Mouse (Mus musculus): Measurements from ENCODE around the gene Slc16a11.

Gene Slc16a11

GRCm38 (mm10) chr11:70225798-70226601 is 13.4 kb downstream of the Slc16a11 start:
- DNase-seq (ENCODE audit: low spot score in 2 of 2), result peak in 1 of 2 experiments; percentile 31

GRCm38 (mm10) chr11:70226602-70226890 is 14.0 kb downstream of the Slc16a11 start:
- DNase-seq (ENCODE audit: low spot score in 2 of 2), result peak; percentile 32 to 50

DNA sequence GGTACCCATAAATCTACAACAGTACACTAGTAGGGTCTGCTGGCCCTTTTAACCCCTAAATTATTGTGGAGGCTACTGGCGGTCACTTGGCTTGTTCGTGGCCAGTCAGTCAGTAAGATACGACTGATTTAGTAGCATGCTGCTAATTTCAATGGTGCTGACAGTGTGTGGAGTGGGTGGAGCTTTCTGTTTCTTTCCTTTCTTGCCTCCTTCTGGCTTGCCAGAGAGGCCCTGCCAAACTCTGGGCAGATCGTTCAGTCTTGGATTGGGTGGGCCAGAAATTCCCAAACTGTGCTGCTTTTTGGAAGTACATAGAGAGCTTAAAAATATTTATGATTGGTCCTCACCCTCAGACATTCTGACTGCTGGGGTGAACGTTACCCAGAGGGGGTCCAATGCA is 14.6 kb downstream of the Slc16a11 start:
- peak; percentile 77 to 82 for DNase-seq (ENCODE audit: low spot score in 2 of 2)

DNA sequence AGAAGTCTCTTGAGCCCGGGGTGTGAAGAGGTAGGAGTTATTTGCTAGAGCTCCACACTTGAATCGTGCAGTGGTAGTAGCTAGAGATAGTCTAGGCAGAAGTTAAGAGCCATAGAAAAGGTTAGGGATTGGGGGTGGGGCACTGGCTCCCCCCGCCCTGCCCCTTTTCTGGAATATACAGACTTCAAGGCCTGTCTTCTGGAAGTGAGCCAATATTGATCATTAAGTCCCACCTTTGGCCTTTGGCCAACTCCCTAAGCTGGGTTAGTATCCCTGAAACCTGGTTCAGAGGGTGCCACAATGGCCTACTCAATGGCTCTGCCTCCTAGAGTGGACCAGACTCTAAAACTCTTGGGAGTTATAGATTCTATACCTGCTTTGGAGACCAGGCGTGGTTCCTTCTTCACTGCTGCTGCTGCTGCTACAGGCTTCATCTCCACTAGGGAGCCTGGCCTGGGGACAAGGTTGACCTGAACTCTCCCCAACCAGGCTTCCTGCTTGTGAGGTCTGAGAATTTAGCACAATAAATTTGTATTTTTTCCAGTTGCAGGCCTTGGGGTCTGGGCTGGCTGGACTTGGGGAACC is 15.2 kb downstream of the Slc16a11 start:
- no peak for DNase-seq (ENCODE audit: low spot score in 2 of 2)

DNA sequence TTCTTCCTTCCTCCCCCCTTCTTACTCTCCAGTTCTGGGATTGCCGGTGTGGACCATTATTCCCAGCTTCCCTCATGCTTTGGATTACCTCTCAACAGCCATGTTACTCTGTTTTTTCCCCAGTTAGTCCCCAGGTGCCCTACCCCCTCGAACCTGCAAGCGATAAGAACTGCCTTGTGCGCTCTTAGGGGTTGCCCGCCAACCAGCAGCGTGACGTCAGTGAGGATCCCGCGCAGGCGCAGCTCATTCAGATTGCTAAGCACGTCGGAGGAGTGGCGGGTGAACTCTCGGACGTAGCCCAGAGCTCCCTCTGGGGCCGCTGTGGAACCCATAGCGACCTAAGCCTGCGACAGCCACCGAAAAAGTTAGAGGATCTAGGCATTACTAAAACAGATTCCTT is 16.3 kb downstream of the Slc16a11 start:
- DNase-seq (ENCODE audit: low spot score in 2 of 2), result peak; percentile 88 to 91

DNA sequence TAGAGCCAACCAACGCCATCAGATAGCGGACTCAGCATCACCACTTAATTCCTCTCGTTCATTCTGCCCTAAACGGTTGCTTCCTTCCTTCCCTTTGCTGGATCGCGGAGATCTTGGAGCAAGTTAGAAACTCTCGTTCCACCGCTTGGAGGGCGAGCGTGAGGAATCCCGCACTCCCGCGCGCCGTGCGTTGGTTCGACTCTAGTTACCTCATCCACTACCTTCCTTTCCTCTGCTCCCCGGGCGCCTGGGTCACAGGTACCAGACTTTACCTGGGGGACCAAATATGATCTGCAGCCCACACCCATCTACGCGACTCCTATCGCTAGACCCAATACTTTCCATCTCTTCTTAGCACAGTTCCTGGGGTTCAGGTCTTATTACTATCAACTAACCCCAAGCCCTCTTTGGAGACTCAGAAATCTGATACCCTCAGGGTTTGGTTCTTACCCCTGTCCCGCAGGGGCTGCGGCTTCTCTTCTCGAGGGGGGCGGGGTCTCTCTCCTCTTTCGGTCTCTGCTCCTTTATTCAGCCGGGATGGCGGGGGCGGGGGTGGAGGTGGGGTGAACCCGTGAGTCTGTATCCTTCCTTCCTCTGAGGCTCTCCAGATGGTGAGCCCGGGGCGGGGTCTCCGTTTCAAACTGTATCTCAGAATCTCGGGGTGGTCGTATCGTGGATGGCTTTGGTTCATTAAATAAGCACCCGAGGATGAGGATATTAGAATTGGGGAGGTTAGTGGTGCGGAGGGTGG is 16.9 kb downstream of the Slc16a11 start, which contains the start of gene Bcl6b:
Bcl6b (minus strand) TSS at position 539 of the 751 bp plus-strand sequence.
- peak in 1 of 2 experiments; percentile 41 for DNase-seq (ENCODE audit: low spot score in 2 of 2)

GRCm38 (mm10) chr11:70230239-70230727 is 17.7 kb downstream of the Slc16a11 start:
- DNase-seq (ENCODE audit: low spot score in 2 of 2), result peak; percentile 76 to 87

GRCm38 (mm10) chr11:70232546-70232945 is 20.0 kb downstream of the Slc16a11 start:
- DNase-seq (ENCODE audit: low spot score in 2 of 2), result peak; percentile 61 to 65

DNA sequence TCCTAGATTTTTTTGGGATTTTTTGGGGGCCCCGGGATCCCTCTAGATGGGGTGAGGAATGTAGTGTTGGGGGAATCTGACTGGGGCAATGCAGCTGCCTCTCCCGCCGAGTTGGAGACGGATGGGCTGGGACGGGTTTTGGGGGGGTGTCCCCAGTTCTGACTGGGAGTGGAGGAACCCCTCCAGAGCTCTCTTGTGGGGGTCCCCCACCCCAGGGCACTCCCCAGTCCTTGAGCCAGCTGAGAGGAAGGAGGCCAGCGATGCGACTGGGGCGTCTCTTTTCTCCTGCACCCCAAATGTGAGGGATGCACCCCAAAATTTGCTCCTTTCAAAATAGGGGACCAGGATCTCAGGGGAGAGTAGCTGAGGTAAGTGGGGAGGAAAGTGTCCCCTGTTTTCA is 20.5 kb downstream of the Slc16a11 start:
- peak in 1 of 2 experiments; percentile 38 for DNase-seq (ENCODE audit: low spot score in 2 of 2)

DNA sequence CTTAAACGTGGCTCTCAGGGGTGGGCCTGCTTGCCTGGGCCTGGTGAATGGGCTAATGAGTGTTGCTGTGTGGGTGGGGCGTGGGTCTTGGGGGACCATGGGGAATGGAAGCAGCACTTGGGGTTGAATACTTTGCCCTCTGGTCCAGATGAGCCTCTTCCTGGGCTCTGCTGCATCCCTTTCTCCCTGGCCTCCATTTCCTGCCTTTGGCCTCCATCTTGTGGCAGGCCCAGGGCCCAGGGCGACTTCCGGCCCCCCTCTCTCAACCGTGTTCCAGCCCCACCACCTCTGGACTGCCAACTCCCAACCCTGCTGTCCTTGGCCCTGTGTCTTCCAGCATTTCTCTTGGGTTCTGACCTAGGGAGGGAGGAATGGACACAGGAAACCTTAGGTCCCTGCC is 21.5 kb downstream of the Slc16a11 start:
- DNase-seq (ENCODE audit: low spot score in 2 of 2), result peak in 1 of 2 experiments; percentile 28

DNA sequence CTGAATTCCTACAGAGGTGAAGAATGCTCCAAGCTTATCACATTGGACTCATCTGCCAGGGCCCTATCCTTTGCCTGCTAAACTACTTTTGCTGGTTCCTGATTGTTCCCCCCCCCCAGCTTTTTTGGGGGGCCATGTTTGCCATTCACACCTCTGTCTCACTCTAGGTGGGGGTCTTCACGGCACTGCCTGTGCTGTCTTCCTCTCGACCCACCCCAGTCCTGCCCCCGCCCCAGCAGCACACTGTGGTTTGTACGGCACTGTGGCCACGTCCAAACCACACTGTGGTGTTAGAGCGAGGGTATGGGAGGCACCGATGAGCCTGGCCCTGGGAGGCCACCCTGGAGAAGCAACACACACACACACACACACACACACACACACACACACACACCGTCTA is 21.9 kb downstream of the Slc16a11 start:
- peak; percentile 20 to 24 for DNase-seq (ENCODE audit: low spot score in 2 of 2)

GRCm38 (mm10) chr11:70235254-70235900 is 22.8 kb downstream of the Slc16a11 start:
- DNase-seq (ENCODE audit: low spot score in 2 of 2), result peak in 1 of 2 experiments; percentile 34

- DNase-seq (ENCODE audit: low spot score in 2 of 2), result peak in 1 of 2 experiments; percentile 50
Measured at GRCm38 (mm10) chr11:70236717-70237116, 24.2 kb downstream of the Slc16a11 start.

DNA sequence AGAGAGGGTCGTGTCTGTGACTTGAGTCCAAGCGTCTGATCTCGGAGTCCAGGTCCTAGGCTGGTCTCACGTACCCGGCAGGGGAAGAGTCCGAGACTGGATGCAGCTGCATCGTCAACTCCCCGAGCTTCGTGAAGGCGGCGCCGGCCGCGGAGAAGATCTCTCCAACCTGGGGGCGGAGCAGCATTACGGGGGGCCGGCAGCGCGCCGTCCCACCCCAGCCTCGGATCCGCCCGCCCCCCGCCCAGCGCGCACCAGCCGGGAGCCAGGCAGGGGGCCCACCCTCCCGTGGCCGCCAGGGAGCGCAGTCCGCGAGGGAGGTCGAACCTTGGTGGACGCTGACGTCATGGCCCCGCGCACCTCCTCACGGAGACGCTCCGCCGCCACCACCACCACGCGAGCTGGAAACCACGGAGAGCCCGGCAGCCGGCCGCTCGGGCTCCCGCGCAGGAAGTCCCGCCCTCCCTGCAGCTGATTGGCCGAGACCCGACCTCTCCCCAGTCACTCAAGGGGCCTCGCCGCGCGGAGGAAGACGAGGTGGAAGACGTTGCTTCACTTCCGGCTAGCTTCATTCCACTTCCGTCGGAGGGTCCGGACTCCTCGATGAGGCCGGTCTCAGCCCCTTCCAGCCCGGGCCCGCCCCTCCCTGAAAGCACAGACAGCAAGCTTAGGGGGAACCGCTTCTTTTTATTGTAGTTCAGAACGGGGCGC is 25.1 kb downstream of the Slc16a11 start, which contains the start of gene 0610010K14Rik:
0610010K14Rik (minus strand) TSS at position 458 of the 711 bp plus-strand sequence.
- peak; percentile 98 to 99 for DNase-seq (ENCODE audit: low spot score in 2 of 2)

DNA sequence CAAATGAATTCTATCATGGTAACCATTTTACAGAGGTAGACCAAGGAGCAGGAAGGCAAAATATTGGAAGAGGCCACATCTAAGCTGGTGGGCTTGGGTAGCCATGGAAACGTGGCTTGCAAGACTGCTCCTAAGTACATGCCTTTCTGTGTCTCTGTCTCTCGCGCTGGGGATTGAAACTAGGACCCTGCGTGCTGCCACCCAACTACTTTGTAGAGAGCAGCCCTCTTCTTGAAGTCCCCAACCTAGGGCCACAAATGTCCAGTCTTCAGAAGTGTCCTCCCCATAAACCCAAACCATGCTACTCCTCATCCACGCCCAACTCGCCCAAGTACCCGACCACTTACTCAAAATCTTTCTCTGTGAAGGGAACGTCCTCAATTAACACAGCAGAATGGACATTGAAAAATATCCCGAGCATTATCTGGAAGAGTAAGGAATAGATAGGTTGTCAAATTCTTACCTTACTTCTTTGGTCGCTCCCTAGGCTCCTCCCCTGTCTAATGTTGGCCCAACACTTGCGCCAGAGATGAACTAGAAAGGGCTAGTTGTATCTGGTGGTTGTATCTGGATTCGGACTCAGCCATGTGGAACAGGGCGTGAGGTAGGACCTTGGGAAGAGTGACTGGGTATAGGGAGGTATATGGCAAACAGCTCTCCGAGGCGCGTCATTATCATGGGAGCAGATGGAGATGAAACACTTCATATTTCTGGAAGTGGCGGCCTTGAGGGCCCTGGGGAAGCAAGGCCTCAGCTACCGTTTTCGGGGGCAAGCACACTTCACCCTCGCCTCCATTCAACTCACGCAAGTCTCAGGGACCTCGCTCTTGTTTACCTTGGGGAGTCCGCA is 26.3 kb downstream of the Slc16a11 start:
- peak in 1 of 2 experiments; percentile 61 for DNase-seq (ENCODE audit: low spot score in 2 of 2)

DNA sequence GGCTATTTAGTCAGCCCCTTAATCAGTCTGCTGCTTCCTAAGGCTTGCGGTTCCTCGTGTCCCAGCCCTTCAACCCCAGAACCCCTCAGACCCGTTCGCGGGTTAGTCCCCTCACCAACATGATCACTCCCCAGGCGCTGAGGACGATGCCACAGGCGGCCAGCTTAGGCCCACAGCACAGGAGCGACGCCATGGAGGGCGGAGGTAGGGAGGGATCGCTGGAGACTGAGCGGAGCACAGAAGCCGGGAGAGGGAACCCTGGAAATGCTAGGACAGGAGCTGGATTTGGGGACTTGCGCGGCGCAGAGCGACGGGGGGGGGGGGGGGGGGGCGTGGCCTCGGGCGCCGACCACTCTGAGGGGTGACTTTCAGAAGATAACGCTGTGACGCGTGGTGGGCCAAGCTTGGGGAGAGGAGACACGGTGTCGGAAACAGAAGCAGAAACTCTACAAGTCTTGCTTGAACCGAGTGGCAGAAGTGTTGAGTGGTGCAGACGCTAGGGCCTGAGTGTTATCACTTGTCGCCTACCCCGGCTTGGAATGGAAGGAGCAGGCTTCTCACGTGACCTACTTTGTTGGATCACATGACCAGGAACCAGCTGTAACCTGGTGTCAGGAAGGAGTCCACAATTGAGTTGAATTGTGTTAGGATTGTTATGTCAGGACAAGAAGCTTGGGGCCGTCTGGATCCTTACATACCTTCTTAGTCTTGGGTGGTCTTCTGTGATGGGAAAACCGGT is 27.2 kb downstream of the Slc16a11 start, which contains the start of the genes Gm21988 and Rnasek:
Gm21988 (minus strand) TSS at position 290 of the 739 bp plus-strand sequence.
Rnasek (minus strand) TSS at position 302 of the 739 bp plus-strand sequence.
- peak; percentile 85 to 93 for DNase-seq (ENCODE audit: low spot score in 2 of 2)

- DNase-seq (ENCODE audit: low spot score in 2 of 2), result no peak
Measured at GRCm38 (mm10) chr11:70242591-70242990, 30.0 kb downstream of the Slc16a11 start.

GRCm38 (mm10) chr11:70247136-70247845 is 34.7 kb downstream of the Slc16a11 start:
- peak in 1 of 2 experiments; percentile 60 for DNase-seq (ENCODE audit: low spot score in 2 of 2)
